Mouse (Mus musculus): ENCODE data around the gene Lrrc71. TPM values are rescaled to one million over a fixed set of nuclear protein-coding genes. Genes with fewer than 3 reads are reported as not detected.

The Lrrc71 gene
- polyA plus RNA-seq (2017; shearing (Covaris generic)), result 1 to 10 TPM in 2 of 3 experiments, under 1 TPM in 1; 0.82 to 1.1 (median 1.1) TPM

- ATAC-seq, result no peak
Measured at GRCm38 (mm10) chr3:87748431-87748830, at the start of gene Lrrc71. Gene Lrrc71 (minus strand): TSS chr3:87748625.

GRCm38 (mm10) chr3:87796736-87797334 is 48.4 kb upstream of the Lrrc71 start, which contains the start of gene Insrr:
Gene Insrr (plus strand): TSS chr3:87796951.
- ATAC-seq, result no peak

- peak; percentile 56 for ATAC-seq
Measured at GRCm38 (mm10) chr3:87795336-87796277, 47.2 kb upstream of the Lrrc71 start.

- ATAC-seq, result no peak
Measured at GRCm38 (mm10) chr3:87794922-87795325, 46.5 kb upstream of the Lrrc71 start, which contains the start of gene Ntrk1. Gene Ntrk1 (minus strand): TSS chr3:87795162.

- no peak for ATAC-seq
Measured at GRCm38 (mm10) chr3:87789768-87790167, 41.3 kb upstream of the Lrrc71 start.

GRCm38 (mm10) chr3:87789248-87789647 is 40.8 kb upstream of the Lrrc71 start:
- no peak for ATAC-seq

- no peak for ATAC-seq
Measured at GRCm38 (mm10) chr3:87785626-87786214, 37.3 kb upstream of the Lrrc71 start.

GRCm38 (mm10) chr3:87785156-87785555 is 36.7 kb upstream of the Lrrc71 start:
- ATAC-seq, result no peak

- ATAC-seq, result no peak
Measured at GRCm38 (mm10) chr3:87783282-87784023, 35.0 kb upstream of the Lrrc71 start.

- ATAC-seq, result no peak
Measured at GRCm38 (mm10) chr3:87779086-87779485, 30.7 kb upstream of the Lrrc71 start.

- no peak for ATAC-seq
Measured at GRCm38 (mm10) chr3:87778283-87778682, 29.9 kb upstream of the Lrrc71 start.

- ATAC-seq, result no peak
Measured at GRCm38 (mm10) chr3:87771088-87771487, 22.7 kb upstream of the Lrrc71 start.

- ATAC-seq, result peak; percentile 53
Measured at GRCm38 (mm10) chr3:87770280-87770679, 21.9 kb upstream of the Lrrc71 start.

GRCm38 (mm10) chr3:87769506-87769905 is 21.1 kb upstream of the Lrrc71 start:
- ATAC-seq, result no peak

- peak; percentile 37 for ATAC-seq
Measured at GRCm38 (mm10) chr3:87768844-87769243, 20.4 kb upstream of the Lrrc71 start.

GRCm38 (mm10) chr3:87768431-87768830 is 20.0 kb upstream of the Lrrc71 start:
- ATAC-seq, result no peak

- ATAC-seq, result no peak
Measured at GRCm38 (mm10) chr3:87767764-87768163, 19.3 kb upstream of the Lrrc71 start.

GRCm38 (mm10) chr3:87766284-87766667 is 17.9 kb upstream of the Lrrc71 start:
- ATAC-seq, result no peak

- no peak for ATAC-seq
Measured at GRCm38 (mm10) chr3:87765631-87766283, 17.3 kb upstream of the Lrrc71 start.

GRCm38 (mm10) chr3:87765091-87765490 is 16.7 kb upstream of the Lrrc71 start:
- ATAC-seq, result peak; percentile 87

- no peak for ATAC-seq
Measured at GRCm38 (mm10) chr3:87764506-87764905, 16.1 kb upstream of the Lrrc71 start.

Data from inflammation-experienced regulatory T-cells, adult 6 months (primary cell).